Comparison of ENCODE assay signal across 8 mouse cellular contexts in genomic region chr7:116443004-116443696, GRCm38 (mm10). TPM values are rescaled to one million over a fixed set of nuclear protein-coding genes. Genes with fewer than 3 reads are reported as not detected.
DNase-seq lines count a peak whose midpoint lies in the region; ATAC-seq and TF ChIP-seq lines count a peak whose summit lies in the region.

Gene Pik3c2a, minus strand, starts transcription at chr7:116443449.

- peak within 1 kb of the TSS; percentile 61 for H3K9ac ChIP-seq in embryonic facial prominence, embryonic 15.5 days
- H3K9ac ChIP-seq in kidney, embryonic 14.5 days (ENCODE audit: low read depth, low read length) = peak within 1 kb of the TSS; percentile 81
- peak within 1 kb of the TSS; percentile 96 for H3K9ac ChIP-seq in limb, embryonic 15.5 days

- DNase-seq in 3T3-L1 (ENCODE audit: low read depth, low spot score) = peak; percentile 92
- peak; percentile 95 to 96 for DNase-seq in heart, adult 9 months (ENCODE audit: low spot score in 2 of 2)
- DNase-seq in monocyte, adult 2 months (ENCODE audit: low read depth in 1 of 2, low spot score in 2 of 2) = peak; percentile 60 to 86
- DNase-seq in spleen, postnatal 36 days (ENCODE audit: low spot score in 2 of 2) = peak; percentile 92 to 93

- no peaks in the 10 kb centered on the region for H3K36me3 ChIP-seq in embryonic facial prominence, embryonic 15.5 days
- H3K36me3 ChIP-seq in kidney, embryonic 14.5 days (ENCODE audit: control insufficient read depth, insufficient read depth, low read length) = no peaks in the 10 kb centered on the region
- 0 out of 2 replicates have a peak, but pooled peaks cover under 1% of the 10 kb centered on the region for H3K36me3 ChIP-seq in limb, embryonic 15.5 days

- TF ChIP-seq POLR2A in bone marrow, adult 2 months (IDR thresholded peaks at IDR 0.05; ENCODE audit: borderline replicate concordance, control insufficient read depth, low read depth, low read length) = peak; percentile 89; the same call in 1 of the 2 replicates

- H3K27me3 ChIP-seq in embryonic facial prominence, embryonic 15.5 days = no peaks in the 10 kb centered on the region
- no peaks in the 10 kb centered on the region for H3K27me3 ChIP-seq in kidney, embryonic 14.5 days (ENCODE audit: control insufficient read depth, insufficient read depth, low read length)
- no peaks in the 10 kb centered on the region for H3K27me3 ChIP-seq in limb, embryonic 15.5 days

- peak within 1 kb of the TSS; percentile 99 for H3K4me3 ChIP-seq in bone marrow, adult 2 months (replicated peaks; ENCODE audit: control insufficient read depth, low read depth, low read length)
- H3K4me3 ChIP-seq in embryonic facial prominence, embryonic 15.5 days (replicated peaks) = peak within 1 kb of the TSS; percentile 62
- H3K4me3 ChIP-seq in kidney, embryonic 14.5 days (ENCODE audit: low read length) = peak within 1 kb of the TSS; percentile 81
- H3K4me3 ChIP-seq in limb, embryonic 15.5 days = peak within 1 kb of the TSS; percentile 76

- peak; percentile 97 for ATAC-seq in embryonic facial prominence, embryonic 15.5 days (ENCODE audit: insufficient number of reproducible peaks, low FRiP score, low TSS enrichment, low read depth)
- peak; percentile 99 for ATAC-seq in kidney, embryonic 14.5 days (ENCODE audit: low FRiP score, low TSS enrichment)
- ATAC-seq in limb, embryonic 15.5 days (ENCODE audit: insufficient number of reproducible peaks, low FRiP score, low TSS enrichment, low read depth) = peak; percentile 98

- no peaks in the 10 kb centered on the region; the same call in 1 of the 2 replicates for H3K4me1 ChIP-seq in bone marrow, adult 2 months (ENCODE audit: control insufficient read depth, insufficient read depth, low read length)
- H3K4me1 ChIP-seq in embryonic facial prominence, embryonic 15.5 days = peaks cover 28% of the 10 kb centered on the region
- peaks cover 19% of the 10 kb centered on the region for H3K4me1 ChIP-seq in kidney, embryonic 14.5 days (ENCODE audit: control insufficient read depth, insufficient read depth, low read length)
- peaks cover 24% of the 10 kb centered on the region for H3K4me1 ChIP-seq in limb, embryonic 15.5 days

- peak within 1 kb of the TSS; percentile 93 for H3K27ac ChIP-seq in bone marrow, adult 2 months (ENCODE audit: control insufficient read depth, insufficient read depth, low read depth, low read length, poor library complexity)
- H3K27ac ChIP-seq in embryonic facial prominence, embryonic 15.5 days (replicated peaks) = peak within 1 kb of the TSS; percentile 93
- H3K27ac ChIP-seq in kidney, embryonic 14.5 days (ENCODE audit: low read depth, low read length) = peak within 1 kb of the TSS; percentile 87
- H3K27ac ChIP-seq in limb, embryonic 15.5 days = peak within 1 kb of the TSS; percentile 92

- TF ChIP-seq CTCF in bone marrow, adult 2 months (IDR thresholded peaks at IDR 0.05; ENCODE audit: control insufficient read depth, insufficient read depth, low read length) = no peak

- WGBS in bone marrow, adult 2 months = under 1% methylated on average over 66 of the region's 72 CpGs
- under 1% methylated on average over 72 of the region's 72 CpGs for WGBS in embryonic facial prominence, embryonic 15.5 days
- WGBS in kidney, embryonic 14.5 days = under 1% methylated on average over 67 of the region's 72 CpGs
- WGBS in limb, embryonic 15.5 days = under 1% methylated on average over 51 of the region's 72 CpGs

- no peaks in the 10 kb centered on the region for H3K9me3 ChIP-seq in embryonic facial prominence, embryonic 15.5 days (replicated peaks)
- no peaks in the 10 kb centered on the region for H3K9me3 ChIP-seq in kidney, embryonic 14.5 days (ENCODE audit: control insufficient read depth, low read length)
- H3K9me3 ChIP-seq in limb, embryonic 15.5 days = no peaks in the 10 kb centered on the region

- H3K4me2 ChIP-seq in embryonic facial prominence, embryonic 15.5 days (replicated peaks) = peak within 1 kb of the TSS; percentile 90
- peak within 1 kb of the TSS; percentile 88 for H3K4me2 ChIP-seq in kidney, embryonic 14.5 days (replicated peaks; ENCODE audit: low read depth, low read length)
- peak within 1 kb of the TSS; percentile 90 for H3K4me2 ChIP-seq in limb, embryonic 15.5 days

RNA-seq across cellular contexts. Expression of gene Pik3c2a, which starts in this region (rescaled TPM):
- 0.79 and 3.9 TPM in 2 replicates for polyA plus RNA-seq in bone marrow, adult 2 months (2011; ENCODE audit: insufficient read depth, insufficient read length, low replicate concordance, missing spikeins)
- polyA plus RNA-seq in embryonic facial prominence, embryonic 15.5 days (2015; fragmentation: Nextera tagmentation; extraction: Ambion mirVana) = 21.2 and 21.9 TPM in 2 replicates
- polyA plus RNA-seq in kidney, embryonic 14.5 days (2014; fragmentation: Nextera tagmentation; extraction: Ambion mirVana) = 31.6 and 39.7 TPM in 2 replicates
- 19.6 and 20.8 TPM in 2 replicates for polyA plus RNA-seq in limb, embryonic 15.5 days (2015; fragmentation: Nextera tagmentation; extraction: Ambion mirVana)

Comparison
In these comparisons a context has a peak if more than half of its experiments do, and no peak if none do; other contexts are left out.
1. Peak in every context shown above with its lines: DNase-seq, ATAC-seq, H3K4me3 ChIP-seq and H3K27ac ChIP-seq.